Mouse (Mus musculus): ENCODE results near the gene Stk11ip. TPM values are rescaled to one million over a fixed set of nuclear protein-coding genes. Genes with fewer than 3 reads are reported as not detected.

Stk11ip gene
- polyA plus RNA-seq, 1 experiment from 2014 or later, result 19.5 TPM

- Histone ChIP-seq H3K4me1 (replicated peaks; ENCODE audit: control insufficient read depth, insufficient read depth, low read length) (peaks cover 8% of the 10 kb centered on the region; the same call in 1 of the 2 replicates), H3K27me3 (ENCODE audit: control insufficient read depth, insufficient read depth, low read depth, low read length) (no peaks in the 10 kb centered on the region; the same call in 1 of the 2 replicates), H3K9ac (ENCODE audit: low read length) (no peak overlapping the region), H3K36me3 (ENCODE audit: control insufficient read depth, insufficient read depth, low read length) (peaks cover 2% of the 10 kb centered on the region; the same call in 1 of the 2 replicates), H3K4me2 (ENCODE audit: low read depth, low read length) (no peak overlapping the region), H3K27ac (ENCODE audit: low read length) (no peak overlapping the region), H3K4me3 (ENCODE audit: low read length) (no peak overlapping the region), H3K9me3 (ENCODE audit: control insufficient read depth, low read length) (no peaks in the 10 kb centered on the region)
- ATAC-seq (ENCODE audit: low read depth), result no peak
- WGBS, result 92% methylated on average over 13 of the region's 13 CpGs
Measured at GRCm38 (mm10) chr1:75547351-75547750, 26.0 kb downstream of the Stk11ip start.

- H3K27me3 ChIP-seq (ENCODE audit: control insufficient read depth, insufficient read depth, low read depth, low read length), result no peaks in the 10 kb centered on the region; the same call in 1 of the 2 replicates
- no peak overlapping the region for H3K4me3 ChIP-seq (ENCODE audit: low read length)
- no peaks in the 10 kb centered on the region for H3K9me3 ChIP-seq (ENCODE audit: control insufficient read depth, low read length)
- no peak overlapping the region for H3K27ac ChIP-seq (ENCODE audit: low read length)
- peaks cover 2% of the 10 kb centered on the region; the same call in 1 of the 2 replicates for H3K36me3 ChIP-seq (ENCODE audit: control insufficient read depth, insufficient read depth, low read length)
- no peak overlapping the region for H3K4me2 ChIP-seq (ENCODE audit: low read depth, low read length)
- H3K4me1 ChIP-seq (replicated peaks; ENCODE audit: control insufficient read depth, insufficient read depth, low read length), result peaks cover 8% of the 10 kb centered on the region; the same call in 1 of the 2 replicates
- WGBS, result 84% methylated on average over 3 of the region's 3 CpGs
- ATAC-seq (ENCODE audit: low read depth), result no peak
- no peak overlapping the region for H3K9ac ChIP-seq (ENCODE audit: low read length)
Measured at GRCm38 (mm10) chr1:75548083-75548482, 26.8 kb downstream of the Stk11ip start.

GRCm38 (mm10) chr1:75548871-75549270 lies 27.5 kb downstream of the Stk11ip start:
- Histone ChIP-seq H3K9ac (ENCODE audit: low read length) (no peak overlapping the region), H3K4me1 (replicated peaks; ENCODE audit: control insufficient read depth, insufficient read depth, low read length) (peaks cover 8% of the 10 kb centered on the region; the same call in 1 of the 2 replicates), H3K4me2 (ENCODE audit: low read depth, low read length) (no peak overlapping the region), H3K4me3 (ENCODE audit: low read length) (no peak overlapping the region), H3K27me3 (ENCODE audit: control insufficient read depth, insufficient read depth, low read depth, low read length) (no peaks in the 10 kb centered on the region; the same call in 1 of the 2 replicates), H3K36me3 (ENCODE audit: control insufficient read depth, insufficient read depth, low read length) (peaks cover 2% of the 10 kb centered on the region; the same call in 1 of the 2 replicates), H3K9me3 (ENCODE audit: control insufficient read depth, low read length) (no peaks in the 10 kb centered on the region), H3K27ac (ENCODE audit: low read length) (no peak overlapping the region)
- ATAC-seq (ENCODE audit: low read depth), result no peak
- WGBS, result 85% methylated on average over 17 of the region's 17 CpGs

- peaks cover 8% of the 10 kb centered on the region; the same call in 1 of the 2 replicates for H3K4me1 ChIP-seq (replicated peaks; ENCODE audit: control insufficient read depth, insufficient read depth, low read length)
- no peak overlapping the region for H3K4me2 ChIP-seq (ENCODE audit: low read depth, low read length)
- WGBS, result 65% methylated on average over 17 of the region's 17 CpGs
- no peak overlapping the region for H3K27ac ChIP-seq (ENCODE audit: low read length)
- no peak for ATAC-seq (ENCODE audit: low read depth)
- H3K9ac ChIP-seq (ENCODE audit: low read length), result no peak overlapping the region
- H3K27me3 ChIP-seq (ENCODE audit: control insufficient read depth, insufficient read depth, low read depth, low read length), result no peaks in the 10 kb centered on the region; the same call in 1 of the 2 replicates
- H3K36me3 ChIP-seq (ENCODE audit: control insufficient read depth, insufficient read depth, low read length), result peaks cover 2% of the 10 kb centered on the region; the same call in 1 of the 2 replicates
- no peak overlapping the region for H3K4me3 ChIP-seq (ENCODE audit: low read length)
- H3K9me3 ChIP-seq (ENCODE audit: control insufficient read depth, low read length), result no peaks in the 10 kb centered on the region
Measured at GRCm38 (mm10) chr1:75549289-75550279, 28.3 kb downstream of the Stk11ip start.

- peaks cover 2% of the 10 kb centered on the region; the same call in 1 of the 2 replicates for H3K36me3 ChIP-seq (ENCODE audit: control insufficient read depth, insufficient read depth, low read length)
Measured at GRCm38 (mm10) chr1:75550586-75550985, 29.3 kb downstream of the Stk11ip start.

GRCm38 (mm10) chr1:75555680-75556079 lies 34.4 kb downstream of the Stk11ip start:
- Histone ChIP-seq H3K4me3 (ENCODE audit: low read length) (no peak overlapping the region), H3K4me1 (replicated peaks; ENCODE audit: control insufficient read depth, insufficient read depth, low read length) (peaks cover 11% of the 10 kb centered on the region), H3K36me3 (ENCODE audit: control insufficient read depth, insufficient read depth, low read length) (peaks cover 2% of the 10 kb centered on the region; the same call in 1 of the 2 replicates), H3K4me2 (ENCODE audit: low read depth, low read length) (no peak overlapping the region), H3K27ac (ENCODE audit: low read length) (no peak overlapping the region), H3K9me3 (ENCODE audit: control insufficient read depth, low read length) (no peaks in the 10 kb centered on the region), H3K9ac (ENCODE audit: low read length) (no peak overlapping the region), H3K27me3 (ENCODE audit: control insufficient read depth, insufficient read depth, low read depth, low read length) (no peaks in the 10 kb centered on the region)
- 80% methylated on average over 7 of the region's 7 CpGs for WGBS
- no peak for ATAC-seq (ENCODE audit: low read depth)

More at GRCm38 (mm10) chr1:75550586-75550985, 29.3 kb downstream of the Stk11ip start:
- Histone ChIP-seq H3K27ac (ENCODE audit: low read length) (no peak overlapping the region), H3K4me1 (replicated peaks; ENCODE audit: control insufficient read depth, insufficient read depth, low read length) (peaks cover 8% of the 10 kb centered on the region; the same call in 1 of the 2 replicates), H3K27me3 (ENCODE audit: control insufficient read depth, insufficient read depth, low read depth, low read length) (no peaks in the 10 kb centered on the region; the same call in 1 of the 2 replicates), H3K4me3 (ENCODE audit: low read length) (no peak overlapping the region), H3K9ac (ENCODE audit: low read length) (no peak overlapping the region), H3K9me3 (ENCODE audit: control insufficient read depth, low read length) (no peaks in the 10 kb centered on the region), H3K4me2 (ENCODE audit: low read depth, low read length) (no peak overlapping the region)
- no peak for ATAC-seq (ENCODE audit: low read depth)
- 72% methylated on average over 13 of the region's 15 CpGs for WGBS

GRCm38 (mm10) chr1:75556143-75556781 lies 34.9 kb downstream of the Stk11ip start:
- Histone ChIP-seq H3K9ac (ENCODE audit: low read length) (no peak overlapping the region), H3K27ac (ENCODE audit: low read length) (no peak overlapping the region), H3K36me3 (ENCODE audit: control insufficient read depth, insufficient read depth, low read length) (no peaks in the 10 kb centered on the region), H3K9me3 (ENCODE audit: control insufficient read depth, low read length) (no peaks in the 10 kb centered on the region), H3K27me3 (ENCODE audit: control insufficient read depth, insufficient read depth, low read depth, low read length) (no peaks in the 10 kb centered on the region), H3K4me2 (ENCODE audit: low read depth, low read length) (no peak overlapping the region), H3K4me3 (ENCODE audit: low read length) (no peak overlapping the region), H3K4me1 (replicated peaks; ENCODE audit: control insufficient read depth, insufficient read depth, low read length) (peaks cover 11% of the 10 kb centered on the region)
- ATAC-seq (ENCODE audit: low read depth), result no peak
- 83% methylated on average over 9 of the region's 9 CpGs for WGBS

- ATAC-seq (ENCODE audit: low read depth), result no peak
- WGBS, result 90% methylated on average over 7 of the region's 7 CpGs
- no peak overlapping the region for H3K27ac ChIP-seq (ENCODE audit: low read length)
- peaks cover 11% of the 10 kb centered on the region for H3K4me1 ChIP-seq (replicated peaks; ENCODE audit: control insufficient read depth, insufficient read depth, low read length)
- H3K4me2 ChIP-seq (ENCODE audit: low read depth, low read length), result no peak overlapping the region
- no peaks in the 10 kb centered on the region for H3K36me3 ChIP-seq (ENCODE audit: control insufficient read depth, insufficient read depth, low read length)
- H3K9ac ChIP-seq (ENCODE audit: low read length), result no peak overlapping the region
- H3K27me3 ChIP-seq (ENCODE audit: control insufficient read depth, insufficient read depth, low read depth, low read length), result no peaks in the 10 kb centered on the region
- H3K4me3 ChIP-seq (ENCODE audit: low read length), result no peak overlapping the region
- H3K9me3 ChIP-seq (ENCODE audit: control insufficient read depth, low read length), result no peaks in the 10 kb centered on the region
Measured at GRCm38 (mm10) chr1:75557041-75557440, 35.7 kb downstream of the Stk11ip start.
